Mouse (Mus musculus) small intestine, adult 2 months (tissue): ENCODE results near the gene Megf11. TPM values are rescaled to one million over a fixed set of nuclear protein-coding genes. Genes with fewer than 3 reads are reported as not detected.

ENCODE experiments used
- H3K27ac ChIP-seq: fragments of 200-500 bp; 2 replicates; pipeline ENCODE4 v1.5.1; 2012; ENCODE audit warnings: low read depth, low read length, control low read depth, inconsistent platforms; ENCODE audit not compliant: insufficient read depth
- H3K27me3 ChIP-seq: fragments of 200-500 bp; 2 replicates; pipeline ENCODE4 v1.6.1; 2012; ENCODE audit warnings: mild to moderate bottlenecking, moderate library complexity, low read length, inconsistent platforms; ENCODE audit not compliant: control insufficient read depth, insufficient read depth
- H3K36me3 ChIP-seq: fragments of 200-500 bp; 2 replicates; pipeline ENCODE4 v1.6.1; 2012; ENCODE audit warnings: mild to moderate bottlenecking, low read length, control low read depth, inconsistent platforms; ENCODE audit not compliant: control insufficient read depth, insufficient read depth
- H3K4me1 ChIP-seq: fragments of 200-500 bp; 2 replicates; pipeline ENCODE4 v1.6.1; 2012; ENCODE audit warnings: low read length, inconsistent platforms, mixed read lengths; ENCODE audit not compliant: control insufficient read depth, insufficient read depth, insufficient read length
- H3K4me3 ChIP-seq: fragments of 200-500 bp; 2 replicates; pipeline ENCODE4 v1.5.1; 2012; ENCODE audit warnings: low read depth, mild to moderate bottlenecking, control low read depth, inconsistent platforms, low read length, moderate library complexity
- CTCF ChIP-seq: fragments of 200-500 bp; IDR thresholded peaks from 2 replicates; pipeline ENCODE4 v1.5.1; 2012; ENCODE audit warnings: low read depth, mild to moderate bottlenecking, control low read depth, inconsistent platforms, low read length, moderate library complexity, mixed read lengths; ENCODE audit not compliant: insufficient replicate concordance, insufficient read length; ENCODE audit errors: extremely low read depth
- POLR2A ChIP-seq: fragments of 200-500 bp; IDR thresholded peaks from 2 replicates; pipeline ENCODE4 v1.6.1; 2012; ENCODE audit warnings: low read depth, mild to moderate bottlenecking, control low read depth, inconsistent platforms, low read length, moderate library complexity
- WGBS: fragments of 180-500 bp; shearing (Covaris S2); methylation state at CpG from one replicate; pipeline ENCODE4 v1.1.7; 2018; 5-methylcytosine and 5-hydroxymethylcytosine counted together
- polyA plus RNA-seq: library from polyadenylated mRNA; depleted of rRNA; stranded (reverse); fragments of >200 nt; gene quantifications from 2 replicates; pipeline ENCODE4 v1.2.3, GENCODE M21; 2012

Megf11 gene
- polyA plus RNA-seq, 1 experiment: 0.10 TPM

- WGBS: 2% methylated on average over 9 of the region's 9 CpGs
- TF ChIP-seq POLR2A (no peak), CTCF (no peak)
- H3K4me1 ChIP-seq: no peaks in the 10 kb centered on the region; the same call in 1 of the 2 replicates
- no peaks in the 10 kb centered on the region for H3K36me3 ChIP-seq
- peak overlapping the region; percentile 76 for H3K27ac ChIP-seq
- H3K4me3 ChIP-seq: peak overlapping the region; percentile 97; the same call in 1 of the 2 replicates
- no peaks in the 10 kb centered on the region for H3K27me3 ChIP-seq
Measured at GRCm38 (mm10) chr9:64736076-64736638, 350.7 kb downstream of the Megf11 start.

GRCm38 (mm10) chr9:64736639-64737405 is 351.4 kb downstream of the Megf11 start:
- no peaks in the 10 kb centered on the region for H3K36me3 ChIP-seq
- under 1% methylated on average over 35 of the region's 35 CpGs for WGBS
- no peaks in the 10 kb centered on the region for H3K27me3 ChIP-seq
- no peaks in the 10 kb centered on the region; the same call in 1 of the 2 replicates for H3K4me1 ChIP-seq
- peak overlapping the region; percentile 97 for H3K4me3 ChIP-seq
- TF ChIP-seq CTCF (peak; percentile 14; the same call in 1 of the 2 replicates), POLR2A (peak; percentile 33; the same call in 1 of the 2 replicates)
- peak overlapping the region; percentile 85 for H3K27ac ChIP-seq

- Histone ChIP-seq H3K4me3 (peak within 1 kb of the TSS; percentile 97), H3K27me3 (no peaks in the 10 kb centered on the region), H3K36me3 (no peaks in the 10 kb centered on the region), H3K4me1 (no peaks in the 10 kb centered on the region; the same call in 1 of the 2 replicates), H3K27ac (peak within 1 kb of the TSS; percentile 85)
- TF ChIP-seq CTCF: no peak
- TF ChIP-seq POLR2A: 0 out of 2 replicates have a peak, but pooled peaks have one; percentile 5
- WGBS: under 1% methylated on average over 61 of the region's 61 CpGs
Measured at GRCm38 (mm10) chr9:64737406-64738201, 352.2 kb downstream of the Megf11 start, which contains the start of gene Rab11a. Gene Rab11a, minus strand, starts transcription at chr9:64737758.

GRCm38 (mm10) chr9:64739001-64739400 is 353.6 kb downstream of the Megf11 start:
- Histone ChIP-seq H3K4me1 (no peaks in the 10 kb centered on the region; the same call in 1 of the 2 replicates), H3K4me3 (no peak overlapping the region), H3K36me3 (no peaks in the 10 kb centered on the region), H3K27me3 (no peaks in the 10 kb centered on the region), H3K27ac (no peak overlapping the region)
- TF ChIP-seq CTCF: no peak
- no peak for TF ChIP-seq POLR2A
- WGBS: 71% methylated on average over 2 of the region's 2 CpGs

DNA sequence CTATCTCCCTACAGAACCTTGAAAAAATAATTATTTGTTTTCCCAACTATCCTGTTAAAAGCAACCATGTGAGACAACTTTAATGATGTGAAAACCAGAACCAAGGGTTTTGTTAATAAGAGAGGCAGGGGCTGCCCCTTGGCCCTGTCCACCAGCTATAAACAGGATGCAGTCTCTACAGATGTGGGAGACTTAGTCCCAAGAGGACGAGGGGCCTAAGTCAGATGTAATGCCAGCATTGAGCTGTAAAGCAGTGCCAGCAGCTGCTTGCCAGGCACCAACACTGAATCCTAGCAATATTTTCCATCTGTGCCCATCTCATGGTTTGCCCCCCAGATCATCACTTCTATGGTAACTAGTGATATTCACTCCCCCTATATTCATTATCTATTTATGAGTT is 357.0 kb downstream of the Megf11 start:
- TF ChIP-seq CTCF (no peak), POLR2A (no peak)
- H3K36me3 ChIP-seq: no peaks in the 10 kb centered on the region
- no peaks in the 10 kb centered on the region for H3K27me3 ChIP-seq
- 50% methylated on average over 1 of the region's 1 CpGs for WGBS
- no peaks in the 10 kb centered on the region for H3K4me1 ChIP-seq
- no peak overlapping the region for H3K4me3 ChIP-seq
- H3K27ac ChIP-seq: no peak overlapping the region

GRCm38 (mm10) chr9:64747735-64748134 is 362.3 kb downstream of the Megf11 start:
- H3K27me3 ChIP-seq: no peaks in the 10 kb centered on the region
- no peak overlapping the region for H3K4me3 ChIP-seq
- no peaks in the 10 kb centered on the region for H3K36me3 ChIP-seq
- 73% methylated on average over 4 of the region's 4 CpGs for WGBS
- no peak overlapping the region for H3K27ac ChIP-seq
- no peaks in the 10 kb centered on the region for H3K4me1 ChIP-seq
- TF ChIP-seq CTCF: no peak
- no peak for TF ChIP-seq POLR2A

GRCm38 (mm10) chr9:64749314-64749713 is 363.9 kb downstream of the Megf11 start:
- Histone ChIP-seq H3K4me1 (no peaks in the 10 kb centered on the region), H3K27ac (no peak overlapping the region), H3K27me3 (no peaks in the 10 kb centered on the region), H3K36me3 (no peaks in the 10 kb centered on the region), H3K4me3 (no peak overlapping the region)
- TF ChIP-seq POLR2A (no peak), CTCF (no peak)
- WGBS: 69% methylated on average over 6 of the region's 6 CpGs
